ENCODE assay signal across 11 mouse cellular contexts in genomic region chr11:95827168-95827447, GRCm38 (mm10). TPM values are rescaled to one million over a fixed set of nuclear protein-coding genes. Genes with fewer than 3 reads are reported as not detected.
DNase-seq lines count a peak whose midpoint lies in the region; ATAC-seq and TF ChIP-seq lines count a peak whose summit lies in the region.
"Had no signal": no experiment of that assay in that cellular context is flagged by ENCODE, and none has a peak within 500 bp of the region (broad histone marks: within the 10 kb centered on the region; RNA-seq: fewer than 3 reads in every experiment).

No protein-coding gene starts in this region.

- no peak overlapping the region; the same call in 1 of the 2 replicates for H3K27ac ChIP-seq in intestine, postnatal 0 days (ENCODE audit: low read depth, low read length)
- H3K27ac ChIP-seq: embryonic facial prominence, embryonic 13.5 days had no signal

- peak; percentile 82 for DNase-seq in heart, adult 11 months
- DNase-seq in heart, adult 18-20 months: no peak
- DNase-seq in lung, adult 2 months: no peak
- DNase-seq in lung, postnatal 36 days: no peak
- DNase-seq in yolk sac, embryonic 10.5 days (ENCODE audit: low spot score): peak; percentile 52
- DNase-seq in retina, embryonic 14.5 days (ENCODE audit: low spot score): no peak

- no peak for ATAC-seq in intestine, postnatal 0 days
- ATAC-seq: forebrain, embryonic 14.5 days had no signal

- peak; percentile 22; the same call in 1 of the 2 replicates for TF ChIP-seq POLR2A in lung, adult 2 months (IDR thresholded peaks at IDR 0.05; ENCODE audit: borderline replicate concordance, extremely low read depth, low read depth, low read length)

- peaks cover 4% of the 10 kb centered on the region; the same call in 1 of the 2 replicates for H3K4me1 ChIP-seq in lung, adult 2 months (ENCODE audit: control insufficient read depth, insufficient read depth, low read length)
- H3K4me1 ChIP-seq in intestine, postnatal 0 days (replicated peaks; ENCODE audit: control insufficient read depth, insufficient read depth, low read length): 0 out of 2 replicates have a peak, but pooled peaks cover 3% of the 10 kb centered on the region

- no peak overlapping the region for H3K4me3 ChIP-seq in lung, adult 2 months (replicated peaks; ENCODE audit: extremely low read depth, low read depth, low read length)
- H3K4me3 ChIP-seq in intestine, postnatal 0 days (ENCODE audit: low read depth, low read length): no peak overlapping the region
- H3K4me3 ChIP-seq: embryonic facial prominence, embryonic 13.5 days had no signal

- WGBS in lung, adult 2 months: 17% methylated on average over 3 of the region's 3 CpGs
- 14% methylated on average over 3 of the region's 3 CpGs for WGBS in intestine, postnatal 0 days

- H3K9ac ChIP-seq in intestine, postnatal 0 days (ENCODE audit: low read depth, low read length): no peak overlapping the region
- H3K9ac ChIP-seq: embryonic facial prominence, embryonic 13.5 days had no signal

- H3K4me2 ChIP-seq in intestine, postnatal 0 days (replicated peaks; ENCODE audit: low read depth): 0 out of 2 replicates have a peak overlapping the region, but pooled peaks have one; percentile 37
- H3K4me2 ChIP-seq: embryonic facial prominence, embryonic 13.5 days; midbrain, embryonic 11.5 days had no signal

- TF ChIP-seq CTCF in lung, adult 2 months (IDR thresholded peaks at IDR 0.05; ENCODE audit: insufficient read depth, low read length): no peak
- no peak for TF ChIP-seq CTCF in intestine, postnatal 0 days (IDR thresholded peaks at IDR 0.05; ENCODE audit: low read depth)

- H3K36me3 ChIP-seq in intestine, postnatal 0 days (ENCODE audit: control insufficient read depth, insufficient read depth): peaks cover 3% of the 10 kb centered on the region; the same call in 1 of the 2 replicates
- H3K36me3 ChIP-seq: embryonic facial prominence, embryonic 13.5 days had no signal

- no peaks in the 10 kb centered on the region for H3K9me3 ChIP-seq in intestine, postnatal 0 days (ENCODE audit: control insufficient read depth)
- H3K9me3 ChIP-seq: embryonic facial prominence, embryonic 13.5 days had no signal

- H3K27me3 ChIP-seq in intestine, postnatal 0 days (replicated peaks; ENCODE audit: control insufficient read depth, insufficient read depth, low read length): peaks cover 32% of the 10 kb centered on the region

RNA-seq across cellular contexts. Expression of gene Phospho1, which starts 2.8 kb away (rescaled TPM):
- 100 to 1,000 TPM; 165 to 174 TPM for total RNA-seq in heart, adult 18-20 months (2021)
- polyA plus RNA-seq in lung, adult 2 months (2012; rRNA removed): 85.8 and 128 TPM in 2 replicates
- polyA plus RNA-seq in intestine, postnatal 0 days (2015; fragmentation: Nextera tagmentation; extraction: Ambion mirVana): 2.6 and 2.9 TPM in 2 replicates
- polyA plus RNA-seq: forebrain, embryonic 14.5 days; midbrain, embryonic 11.5 days; stomach, embryonic 14.5 days had no signal

RNA-seq across cellular contexts. Expression of gene Gngt2, which starts 9.9 kb away (rescaled TPM):
- 10 to 100 TPM; 19.2 to 22.1 TPM for total RNA-seq in heart, adult 18-20 months (2021)
- 18.1 and 31.9 TPM in 2 replicates for polyA plus RNA-seq in lung, adult 2 months (2012; rRNA removed)
- 19.9 and 23.2 TPM in 2 replicates for polyA plus RNA-seq in intestine, postnatal 0 days (2015; fragmentation: Nextera tagmentation; extraction: Ambion mirVana)

RNA-seq across cellular contexts. Expression of gene Abi3, which starts 15.2 kb away (rescaled TPM):
- 1 to 10 TPM; 9.2 to 9.9 TPM for total RNA-seq in heart, adult 18-20 months (2021)
- polyA plus RNA-seq in lung, adult 2 months (2012; rRNA removed): 141 and 169 TPM in 2 replicates
- polyA plus RNA-seq in intestine, postnatal 0 days (2015; fragmentation: Nextera tagmentation; extraction: Ambion mirVana): 7.5 and 8.1 TPM in 2 replicates

Comparison
In these comparisons a context has a peak if more than half of its experiments do, and no peak if none do; other contexts are left out.
1. DNase-seq: peak in heart, adult 11 months (single experiment) and yolk sac, embryonic 10.5 days (single experiment); none in heart, adult 18-20 months (0 of 2), lung, adult 2 months (single experiment), lung, postnatal 36 days (single experiment) and retina, embryonic 14.5 days (single experiment).
2. RNA of gene Phospho1, which starts 2.8 kb away (polyA plus RNA-seq): 85.8 to 128 TPM in lung, adult 2 months; 2.6 to 2.9 TPM in intestine, postnatal 0 days; every median in the first group is over 10 times any median in the second.
3. RNA of gene Abi3, which starts 15.2 kb away (polyA plus RNA-seq): 141 to 169 TPM in lung, adult 2 months; 7.5 to 8.1 TPM in intestine, postnatal 0 days; every median in the first group is over 10 times any median in the second.